Mouse (Mus musculus) forebrain, embryonic 14.5 days (tissue): ENCODE results near the gene Fam136a. TPM values are rescaled to one million over a fixed set of nuclear protein-coding genes. Genes with fewer than 3 reads are reported as not detected.

Experiments used
- ATAC-seq: fragments of 200-750 bp; cut with Nextera tagmentation; 2 replicates; pipeline ENCODE4 v1.8.0; 2017; ENCODE audit warnings: mild to moderate bottlenecking, moderate library complexity
- DNase-seq: peaks from one replicate; pipeline ENCODE4 v3.0.0-alpha.2; 2015; ENCODE audit warnings: low spot score
- H3K27ac ChIP-seq: fragments of 300-500 bp; sonication (generic); 2 replicates; pipeline ENCODE4 v1.5.1; 2014; ENCODE audit warnings: low read depth, mild to moderate bottlenecking, control low read depth, low read length, moderate library complexity
- H3K27me3 ChIP-seq: fragments of 300-500 bp; sonication (generic); replicated peaks from 2 replicates; pipeline ENCODE4 v1.6.1; 2014; ENCODE audit warnings: low read length, control low read depth, mixed read lengths; ENCODE audit not compliant: control insufficient read depth, insufficient read depth
- H3K36me3 ChIP-seq: fragments of 300-500 bp; sonication (generic); 2 replicates; pipeline ENCODE4 v1.6.1; 2014; ENCODE audit warnings: low read length, control low read depth; ENCODE audit not compliant: control insufficient read depth, insufficient read depth
- H3K4me1 ChIP-seq: fragments of 300-500 bp; sonication (generic); 2 replicates; pipeline ENCODE4 v1.6.1; 2014; ENCODE audit warnings: antibody characterized with exemption, low read length, control low read depth; ENCODE audit not compliant: control insufficient read depth, insufficient read depth
- H3K4me2 ChIP-seq: fragments of 300-500 bp; sonication (generic); 2 replicates; pipeline ENCODE4 v1.6.1; 2014; ENCODE audit warnings: mild to moderate bottlenecking, control low read depth, low read length
- H3K4me3 ChIP-seq: fragments of 300-500 bp; sonication (generic); 2 replicates; pipeline ENCODE4 v1.5.1; 2014; ENCODE audit warnings: low read depth, low read length, control low read depth
- H3K9ac ChIP-seq: fragments of 300-500 bp; sonication (generic); 2 replicates; pipeline ENCODE4 v1.6.1; 2014; ENCODE audit warnings: mild to moderate bottlenecking, low read length, control low read depth, moderate library complexity
- H3K9me3 ChIP-seq: fragments of 300-500 bp; sonication (generic); replicated peaks from 2 replicates; pipeline ENCODE4 v1.6.1; 2016; ENCODE audit warnings: low read length, control low read depth, mixed read lengths; ENCODE audit not compliant: control insufficient read depth
- WGBS: fragments of 180-500 bp; shearing (Covaris S2); extraction: QIAGEN DNeasy Blood & Tissue Kit; methylation state at CpG from one replicate; pipeline ENCODE4 v1.1.7; 2014; 5-methylcytosine and 5-hydroxymethylcytosine counted together
- polyA plus RNA-seq: library from polyadenylated mRNA; unstranded; fragments of >200 nt; fragmentation: Nextera tagmentation; extraction: Ambion mirVana; gene quantifications from 2 replicates; pipeline ENCODE4 v1.2.1, GENCODE M21; 2014

Gene Fam136a
- 129 and 130 TPM in 2 replicates for polyA plus RNA-seq

DNA sequence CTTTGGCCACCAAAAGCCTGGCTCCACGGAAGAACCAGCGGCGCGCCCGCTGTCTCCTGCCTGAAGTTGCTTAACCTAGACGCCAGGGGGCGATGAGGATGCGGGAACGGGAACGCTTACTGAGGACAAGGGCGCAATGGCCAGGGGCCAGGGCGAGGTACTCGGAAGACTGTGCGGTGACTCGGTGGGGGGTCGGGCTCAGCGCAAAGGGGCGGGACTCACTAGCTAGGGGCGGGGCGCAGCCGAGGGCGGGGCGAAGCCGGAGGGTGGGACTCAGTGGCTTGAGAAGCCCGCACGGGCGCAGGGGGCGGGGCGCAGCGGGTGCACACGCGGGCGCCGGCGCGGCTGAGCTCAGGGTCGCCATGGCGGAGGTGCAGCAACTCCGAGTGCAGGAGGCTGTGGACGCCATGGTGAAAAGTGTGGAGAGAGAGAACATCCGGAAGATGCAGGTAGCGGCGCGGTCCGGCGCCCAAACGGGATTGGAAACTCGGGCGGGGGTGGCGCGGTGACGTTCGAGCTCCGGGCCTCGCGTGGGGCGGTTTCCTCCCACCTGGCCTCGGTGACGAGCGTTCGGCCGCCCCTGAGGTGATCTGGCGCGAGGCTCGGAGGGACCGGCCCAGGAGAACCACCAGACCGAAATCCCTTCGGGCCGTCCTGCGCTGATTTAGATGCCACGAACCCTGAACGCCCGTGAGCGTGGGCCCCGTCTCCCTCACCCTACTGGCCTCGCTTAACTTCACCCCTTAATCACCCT is at the start of gene Fam136a:
Fam136a (plus strand) TSS at position 276 of the 754 bp plus-strand sequence.
- no peaks in the 10 kb centered on the region for H3K9me3 ChIP-seq
- WGBS: under 1% methylated on average over 72 of the region's 76 CpGs
- peak; percentile 98 for DNase-seq

GRCm38 (mm10) chr6:86317066-86317465 is 48.4 kb upstream of the Fam136a start:
- H3K4me3 ChIP-seq: no peak overlapping the region
- no peak overlapping the region for H3K4me2 ChIP-seq
- no peak for DNase-seq
- 74% methylated on average over 1 of the region's 1 CpGs for WGBS
- H3K36me3 ChIP-seq: no peaks in the 10 kb centered on the region
- no peak for ATAC-seq
- H3K9ac ChIP-seq: no peak overlapping the region
- no peaks in the 10 kb centered on the region for H3K4me1 ChIP-seq
- no peak overlapping the region for H3K27ac ChIP-seq
- H3K9me3 ChIP-seq: no peaks in the 10 kb centered on the region
- H3K27me3 ChIP-seq: no peaks in the 10 kb centered on the region

More for the DNA sequence above, at the start of gene Fam136a:
- peaks cover 7% of the 10 kb centered on the region for H3K4me1 ChIP-seq
- peak within 1 kb of the TSS; percentile 72 for H3K4me3 ChIP-seq
- ATAC-seq: peak; percentile 92
- H3K9ac ChIP-seq: peak within 1 kb of the TSS; percentile 86
- peak within 1 kb of the TSS; percentile 96 for H3K4me2 ChIP-seq
- peaks cover 12% of the 10 kb centered on the region; the same call in 1 of the 2 replicates for H3K36me3 ChIP-seq
- H3K27ac ChIP-seq: peak within 1 kb of the TSS; percentile 59
- H3K27me3 ChIP-seq: no peaks in the 10 kb centered on the region

GRCm38 (mm10) chr6:86318855-86319254 is 46.6 kb upstream of the Fam136a start:
- WGBS: 80% methylated on average over 4 of the region's 4 CpGs

DNA sequence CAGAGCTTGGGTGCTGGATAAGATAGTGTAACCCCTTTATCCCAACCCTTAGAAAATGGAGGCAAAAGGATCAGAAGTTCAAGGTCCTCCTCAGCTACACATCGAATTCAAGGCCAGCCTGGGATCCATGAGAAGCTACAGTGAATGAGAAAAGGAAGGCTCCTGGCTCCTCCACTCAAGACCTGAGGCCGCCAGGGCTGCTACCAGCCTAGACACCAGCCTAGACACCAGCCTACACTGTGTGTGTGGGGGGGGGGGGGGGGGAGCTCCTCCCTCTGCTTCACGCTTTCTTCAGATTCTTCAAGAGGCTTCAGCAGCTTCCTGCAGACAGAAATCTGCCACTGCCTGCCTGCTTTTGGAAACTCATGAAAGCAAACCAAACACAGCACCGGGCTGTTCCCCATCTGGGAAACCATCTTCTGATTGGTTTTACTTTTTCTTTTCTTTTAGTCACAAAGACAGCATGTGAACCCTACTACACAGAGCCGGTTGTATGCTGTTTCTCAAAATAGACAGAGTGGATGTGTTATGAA is 43.3 kb upstream of the Fam136a start:
- Histone ChIP-seq H3K27ac (no peak overlapping the region), H3K36me3 (no peaks in the 10 kb centered on the region), H3K4me2 (no peak overlapping the region), H3K9ac (no peak overlapping the region), H3K4me3 (no peak overlapping the region), H3K4me1 (no peaks in the 10 kb centered on the region), H3K27me3 (no peaks in the 10 kb centered on the region), H3K9me3 (no peaks in the 10 kb centered on the region)
- DNase-seq: no peak
- 95% methylated on average over 5 of the region's 5 CpGs for WGBS
- ATAC-seq: no peak

More at GRCm38 (mm10) chr6:86318855-86319254, 46.6 kb upstream of the Fam136a start:
- no peak overlapping the region for H3K9ac ChIP-seq
- ATAC-seq: no peak
- no peaks in the 10 kb centered on the region for H3K27me3 ChIP-seq
- H3K4me1 ChIP-seq: no peaks in the 10 kb centered on the region
- H3K27ac ChIP-seq: no peak overlapping the region
- no peak overlapping the region for H3K4me2 ChIP-seq
- DNase-seq: no peak
- no peaks in the 10 kb centered on the region for H3K36me3 ChIP-seq
- H3K4me3 ChIP-seq: no peak overlapping the region
- H3K9me3 ChIP-seq: no peaks in the 10 kb centered on the region

- H3K36me3 ChIP-seq: no peaks in the 10 kb centered on the region
- H3K27ac ChIP-seq: no peak overlapping the region
- no peak overlapping the region for H3K4me3 ChIP-seq
- H3K27me3 ChIP-seq: no peaks in the 10 kb centered on the region
- H3K4me1 ChIP-seq: no peaks in the 10 kb centered on the region
- no peak overlapping the region for H3K9ac ChIP-seq
- DNase-seq (no peak), ATAC-seq (no peak)
- no peak overlapping the region for H3K4me2 ChIP-seq
- 86% methylated on average over 9 of the region's 9 CpGs for WGBS
- no peaks in the 10 kb centered on the region for H3K9me3 ChIP-seq
These were observed 42.5 kb upstream of the Fam136a start for GRCm38 (mm10) chr6:86322991-86323390.

- Histone ChIP-seq H3K9ac (no peak overlapping the region), H3K27ac (no peak overlapping the region), H3K9me3 (no peaks in the 10 kb centered on the region), H3K4me3 (no peak overlapping the region), H3K36me3 (no peaks in the 10 kb centered on the region), H3K27me3 (no peaks in the 10 kb centered on the region), H3K4me1 (no peaks in the 10 kb centered on the region), H3K4me2 (no peak overlapping the region)
- ATAC-seq (no peak), DNase-seq (peak; percentile 10)
- WGBS: 56% methylated on average over 3 of the region's 3 CpGs
These were observed 41.0 kb upstream of the Fam136a start for GRCm38 (mm10) chr6:86324400-86324799.

DNA sequence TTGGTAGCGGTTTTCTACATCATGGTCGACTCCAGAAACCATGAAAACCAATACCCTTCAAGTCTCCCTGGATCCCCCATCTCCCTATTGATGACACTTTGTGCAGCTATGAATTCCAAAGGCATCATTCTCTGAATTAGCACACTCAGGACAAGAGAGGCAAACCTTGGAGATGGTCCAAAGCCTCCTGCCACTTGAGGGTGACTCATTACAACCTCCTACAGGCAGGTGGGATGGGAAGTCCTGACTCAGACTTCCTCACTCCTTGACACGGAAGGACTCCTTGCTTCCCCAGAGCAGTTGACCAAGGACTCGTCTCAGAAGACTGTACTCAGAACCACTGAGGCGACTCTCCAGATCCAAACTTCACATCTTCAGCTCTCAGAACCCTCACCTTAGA is 39.8 kb upstream of the Fam136a start:
- no peak overlapping the region for H3K9ac ChIP-seq
- WGBS: 85% methylated on average over 5 of the region's 5 CpGs

GRCm38 (mm10) chr6:86326866-86327265 is 38.6 kb upstream of the Fam136a start:
- WGBS: 94% methylated on average over 18 of the region's 18 CpGs
- Histone ChIP-seq H3K4me3 (no peak overlapping the region), H3K4me2 (no peak overlapping the region), H3K9ac (no peak overlapping the region), H3K9me3 (no peaks in the 10 kb centered on the region), H3K36me3 (no peaks in the 10 kb centered on the region), H3K27ac (no peak overlapping the region), H3K4me1 (no peaks in the 10 kb centered on the region), H3K27me3 (no peaks in the 10 kb centered on the region)
- DNase-seq (no peak), ATAC-seq (no peak)

More for the DNA sequence above, 39.8 kb upstream of the Fam136a start:
- H3K4me3 ChIP-seq: no peak overlapping the region
- no peak overlapping the region for H3K4me2 ChIP-seq
- ATAC-seq: no peak
- H3K27me3 ChIP-seq: no peaks in the 10 kb centered on the region
- H3K9me3 ChIP-seq: no peaks in the 10 kb centered on the region
- no peaks in the 10 kb centered on the region for H3K4me1 ChIP-seq
- no peaks in the 10 kb centered on the region for H3K36me3 ChIP-seq
- DNase-seq: no peak
- H3K27ac ChIP-seq: no peak overlapping the region

DNA sequence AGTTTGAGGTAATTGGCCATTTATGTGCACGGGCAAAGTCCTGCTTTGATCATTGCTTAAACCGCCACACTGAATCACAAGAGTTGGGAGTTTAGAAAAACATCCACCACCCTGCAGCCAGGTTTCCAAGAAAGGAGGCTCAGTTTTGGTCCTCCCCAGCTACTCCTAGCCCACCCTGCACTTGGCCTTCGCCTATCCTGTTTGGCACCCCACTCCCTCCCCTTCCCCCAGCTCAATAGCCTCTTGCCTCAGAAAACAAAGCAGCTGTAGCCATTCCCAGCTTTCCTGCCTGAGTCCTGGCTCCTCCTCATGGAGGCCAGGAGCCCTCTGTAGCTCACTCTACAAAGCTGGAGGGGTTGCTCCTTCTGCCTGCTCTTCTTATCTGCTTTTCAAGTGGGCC is 37.1 kb upstream of the Fam136a start:
- DNase-seq (peak; percentile 28), ATAC-seq (no peak)
- 35% methylated on average over 3 of the region's 3 CpGs for WGBS
- Histone ChIP-seq H3K4me1 (no peaks in the 10 kb centered on the region), H3K36me3 (no peaks in the 10 kb centered on the region), H3K27me3 (no peaks in the 10 kb centered on the region), H3K4me2 (no peak overlapping the region), H3K27ac (no peak overlapping the region), H3K4me3 (no peak overlapping the region), H3K9ac (no peak overlapping the region), H3K9me3 (no peaks in the 10 kb centered on the region)
